Mouse (Mus musculus): ENCODE measurements at regions not wholly inside any gene's neighbourhood (a gene's known extent, or its start where the extent isn't known, plus 50 kb on each side); places are given as distances from the start of the nearest gene placed in this dataset.

GRCm38 (mm10) chr13:48102156-48102555, 158.9 kb upstream of the Id4 start:
- ATAC-seq, result no peak
- Histone ChIP-seq H3K4me1 (ENCODE audit: control insufficient read depth, insufficient read depth, low read depth, low read length) (peaks cover 3% of the 10 kb centered on the region; the same call in 1 of the 2 replicates), H3K4me3 (ENCODE audit: low read length) (no peak overlapping the region), H3K9ac (ENCODE audit: low read depth, low read length) (no peak overlapping the region), H3K27me3 (replicated peaks; ENCODE audit: control insufficient read depth, insufficient read depth, low read length) (no peaks in the 10 kb centered on the region), H3K36me3 (ENCODE audit: control insufficient read depth, insufficient read depth, low read length) (no peaks in the 10 kb centered on the region), H3K27ac (ENCODE audit: low read depth, low read length) (no peak overlapping the region), H3K9me3 (ENCODE audit: control insufficient read depth, low read length) (no peaks in the 10 kb centered on the region), H3K4me2 (ENCODE audit: low read length) (no peak overlapping the region)
- WGBS, result 36% methylated on average over 8 of the region's 8 CpGs

- no peak overlapping the region for H3K9ac ChIP-seq (ENCODE audit: low read depth, low read length)
- no peak overlapping the region for H3K4me2 ChIP-seq (ENCODE audit: low read length)
- no peaks in the 10 kb centered on the region for H3K9me3 ChIP-seq (ENCODE audit: control insufficient read depth, low read length)
- H3K4me3 ChIP-seq (ENCODE audit: low read length), result no peak overlapping the region
- 47% methylated on average over 7 of the region's 7 CpGs for WGBS
- no peaks in the 10 kb centered on the region for H3K36me3 ChIP-seq (ENCODE audit: control insufficient read depth, insufficient read depth, low read length)
- no peak overlapping the region for H3K27ac ChIP-seq (ENCODE audit: low read depth, low read length)
- no peak for ATAC-seq
- peaks cover 3% of the 10 kb centered on the region; the same call in 1 of the 2 replicates for H3K4me1 ChIP-seq (ENCODE audit: control insufficient read depth, insufficient read depth, low read depth, low read length)
- no peaks in the 10 kb centered on the region for H3K27me3 ChIP-seq (replicated peaks; ENCODE audit: control insufficient read depth, insufficient read depth, low read length)
Measured at GRCm38 (mm10) chr13:48102576-48102975, 158.5 kb upstream of the Id4 start.

- 62% methylated on average over 6 of the region's 6 CpGs for WGBS
- H3K36me3 ChIP-seq (ENCODE audit: control insufficient read depth, insufficient read depth, low read length), result no peaks in the 10 kb centered on the region
Measured at GRCm38 (mm10) chr13:48104766-48105165, 156.3 kb upstream of the Id4 start.

GRCm38 (mm10) chr13:48106946-48107345, 154.1 kb upstream of the Id4 start:
- no peak overlapping the region for H3K4me3 ChIP-seq (ENCODE audit: low read length)
- no peaks in the 10 kb centered on the region for H3K27me3 ChIP-seq (replicated peaks; ENCODE audit: control insufficient read depth, insufficient read depth, low read length)
- no peaks in the 10 kb centered on the region for H3K9me3 ChIP-seq (ENCODE audit: control insufficient read depth, low read length)
- no peak for ATAC-seq
- peaks cover 3% of the 10 kb centered on the region; the same call in 1 of the 2 replicates for H3K4me1 ChIP-seq (ENCODE audit: control insufficient read depth, insufficient read depth, low read depth, low read length)
- no peak overlapping the region for H3K9ac ChIP-seq (ENCODE audit: low read depth, low read length)
- H3K36me3 ChIP-seq (ENCODE audit: control insufficient read depth, insufficient read depth, low read length), result no peaks in the 10 kb centered on the region
- 0 out of 2 replicates have a peak overlapping the region, but pooled peaks have one; percentile 6 for H3K4me2 ChIP-seq (ENCODE audit: low read length)
- WGBS, result 40% methylated on average over 5 of the region's 5 CpGs
- H3K27ac ChIP-seq (ENCODE audit: low read depth, low read length), result no peak overlapping the region

More at GRCm38 (mm10) chr13:48104766-48105165, 156.3 kb upstream of the Id4 start:
- Histone ChIP-seq H3K4me1 (ENCODE audit: control insufficient read depth, insufficient read depth, low read depth, low read length) (peaks cover 3% of the 10 kb centered on the region; the same call in 1 of the 2 replicates), H3K9me3 (ENCODE audit: control insufficient read depth, low read length) (no peaks in the 10 kb centered on the region), H3K27ac (ENCODE audit: low read depth, low read length) (no peak overlapping the region), H3K9ac (ENCODE audit: low read depth, low read length) (no peak overlapping the region), H3K4me3 (ENCODE audit: low read length) (no peak overlapping the region), H3K4me2 (ENCODE audit: low read length) (no peak overlapping the region), H3K27me3 (replicated peaks; ENCODE audit: control insufficient read depth, insufficient read depth, low read length) (no peaks in the 10 kb centered on the region)
- ATAC-seq, result no peak

GRCm38 (mm10) chr13:48115890-48116289, 145.1 kb upstream of the Id4 start:
- Histone ChIP-seq H3K4me3 (ENCODE audit: low read length) (no peak overlapping the region), H3K4me1 (ENCODE audit: control insufficient read depth, insufficient read depth, low read depth, low read length) (no peaks in the 10 kb centered on the region), H3K9ac (ENCODE audit: low read depth, low read length) (no peak overlapping the region), H3K9me3 (ENCODE audit: control insufficient read depth, low read length) (no peaks in the 10 kb centered on the region), H3K27ac (ENCODE audit: low read depth, low read length) (no peak overlapping the region), H3K36me3 (ENCODE audit: control insufficient read depth, insufficient read depth, low read length) (no peaks in the 10 kb centered on the region), H3K27me3 (replicated peaks; ENCODE audit: control insufficient read depth, insufficient read depth, low read length) (no peaks in the 10 kb centered on the region), H3K4me2 (ENCODE audit: low read length) (no peak overlapping the region)
- no peak for ATAC-seq
- 92% methylated on average over 7 of the region's 7 CpGs for WGBS

GRCm38 (mm10) chr13:48126582-48126981, 134.4 kb upstream of the Id4 start:
- Histone ChIP-seq H3K4me1 (ENCODE audit: control insufficient read depth, insufficient read depth, low read depth, low read length) (peaks cover 7% of the 10 kb centered on the region), H3K4me2 (ENCODE audit: low read length) (no peak overlapping the region), H3K36me3 (ENCODE audit: control insufficient read depth, insufficient read depth, low read length) (no peaks in the 10 kb centered on the region), H3K9me3 (ENCODE audit: control insufficient read depth, low read length) (no peaks in the 10 kb centered on the region), H3K27ac (ENCODE audit: low read depth, low read length) (no peak overlapping the region), H3K4me3 (ENCODE audit: low read length) (no peak overlapping the region), H3K9ac (ENCODE audit: low read depth, low read length) (no peak overlapping the region), H3K27me3 (replicated peaks; ENCODE audit: control insufficient read depth, insufficient read depth, low read length) (no peaks in the 10 kb centered on the region)
- no peak for ATAC-seq
- 33% methylated on average over 6 of the region's 6 CpGs for WGBS

GRCm38 (mm10) chr13:48130724-48131123, 130.3 kb upstream of the Id4 start:
- ATAC-seq, result peak; percentile 87
- H3K36me3 ChIP-seq (ENCODE audit: control insufficient read depth, insufficient read depth, low read length), result no peaks in the 10 kb centered on the region
- peaks cover 7% of the 10 kb centered on the region for H3K4me1 ChIP-seq (ENCODE audit: control insufficient read depth, insufficient read depth, low read depth, low read length)
- peak overlapping the region; percentile 47 for H3K4me2 ChIP-seq (ENCODE audit: low read length)
- no peak overlapping the region for H3K9ac ChIP-seq (ENCODE audit: low read depth, low read length)
- no peak overlapping the region; the same call in 1 of the 2 replicates for H3K27ac ChIP-seq (ENCODE audit: low read depth, low read length)
- WGBS, result 2% methylated on average over 17 of the region's 17 CpGs
- H3K4me3 ChIP-seq (ENCODE audit: low read length), result peak overlapping the region; percentile 9; the same call in 1 of the 2 replicates
- no peaks in the 10 kb centered on the region for H3K9me3 ChIP-seq (ENCODE audit: control insufficient read depth, low read length)
- no peaks in the 10 kb centered on the region for H3K27me3 ChIP-seq (replicated peaks; ENCODE audit: control insufficient read depth, insufficient read depth, low read length)

- H3K27ac ChIP-seq (ENCODE audit: low read depth, low read length), result peak overlapping the region; percentile 25
- no peaks in the 10 kb centered on the region for H3K36me3 ChIP-seq (ENCODE audit: control insufficient read depth, insufficient read depth, low read length)
- H3K4me2 ChIP-seq (ENCODE audit: low read length), result no peak overlapping the region
- peak; percentile 45 for ATAC-seq
- no peaks in the 10 kb centered on the region for H3K27me3 ChIP-seq (replicated peaks; ENCODE audit: control insufficient read depth, insufficient read depth, low read length)
- WGBS, result 13% methylated on average over 5 of the region's 5 CpGs
- no peaks in the 10 kb centered on the region for H3K9me3 ChIP-seq (ENCODE audit: control insufficient read depth, low read length)
- H3K9ac ChIP-seq (ENCODE audit: low read depth, low read length), result no peak overlapping the region
- no peak overlapping the region for H3K4me3 ChIP-seq (ENCODE audit: low read length)
- H3K4me1 ChIP-seq (ENCODE audit: control insufficient read depth, insufficient read depth, low read depth, low read length), result peaks cover 7% of the 10 kb centered on the region
Measured at GRCm38 (mm10) chr13:48131681-48132080, 129.3 kb upstream of the Id4 start.

- Histone ChIP-seq H3K27ac (ENCODE audit: low read depth, low read length) (no peak overlapping the region), H3K4me2 (ENCODE audit: low read length) (no peak overlapping the region), H3K9me3 (ENCODE audit: control insufficient read depth, low read length) (no peaks in the 10 kb centered on the region), H3K4me3 (ENCODE audit: low read length) (no peak overlapping the region), H3K9ac (ENCODE audit: low read depth, low read length) (no peak overlapping the region), H3K36me3 (ENCODE audit: control insufficient read depth, insufficient read depth, low read length) (no peaks in the 10 kb centered on the region), H3K27me3 (replicated peaks; ENCODE audit: control insufficient read depth, insufficient read depth, low read length) (no peaks in the 10 kb centered on the region), H3K4me1 (ENCODE audit: control insufficient read depth, insufficient read depth, low read depth, low read length) (no peaks in the 10 kb centered on the region)
- ATAC-seq, result no peak
- WGBS, result 90% methylated on average over 5 of the region's 5 CpGs
Measured at GRCm38 (mm10) chr13:48145976-48146375, 115.1 kb upstream of the Id4 start.

GRCm38 (mm10) chr13:48147061-48147460, 114.0 kb upstream of the Id4 start:
- H3K9ac ChIP-seq (ENCODE audit: low read depth, low read length), result no peak overlapping the region
- H3K9me3 ChIP-seq (ENCODE audit: control insufficient read depth, low read length), result no peaks in the 10 kb centered on the region
- H3K4me1 ChIP-seq (ENCODE audit: control insufficient read depth, insufficient read depth, low read depth, low read length), result no peaks in the 10 kb centered on the region
- no peak overlapping the region for H3K4me2 ChIP-seq (ENCODE audit: low read length)
- H3K4me3 ChIP-seq (ENCODE audit: low read length), result no peak overlapping the region
- WGBS, result 82% methylated on average over 7 of the region's 7 CpGs
- no peak overlapping the region for H3K27ac ChIP-seq (ENCODE audit: low read depth, low read length)
- no peak for ATAC-seq
- no peaks in the 10 kb centered on the region for H3K27me3 ChIP-seq (replicated peaks; ENCODE audit: control insufficient read depth, insufficient read depth, low read length)
- H3K36me3 ChIP-seq (ENCODE audit: control insufficient read depth, insufficient read depth, low read length), result no peaks in the 10 kb centered on the region

Measured in hindbrain, embryonic 16.5 days (tissue).